Mouse (Mus musculus): Measurements from ENCODE around the gene Ankra2. TPM values are rescaled to one million over a fixed set of nuclear protein-coding genes. Genes with fewer than 3 reads are reported as not detected.
A peak's percentile ranks its signal among the peaks of the same experiment; 100 is the strongest.

Ankra2 gene
- polyA plus RNA-seq, 1 experiment from 2014 or later, result 71.9 TPM

- Histone ChIP-seq H3K4me2 (peak overlapping the region; percentile 93), H3K9me3 (replicated peaks) (no peaks in the 10 kb centered on the region), H3K4me1 (peaks cover 23% of the 10 kb centered on the region), H3K27me3 (replicated peaks) (no peaks in the 10 kb centered on the region), H3K27ac (replicated peaks) (peak overlapping the region; percentile 91), H3K9ac (replicated peaks) (peak overlapping the region; percentile 81), H3K4me3 (replicated peaks) (peak overlapping the region; percentile 75), H3K36me3 (peaks cover 22% of the 10 kb centered on the region)
- WGBS, result 1% methylated on average over 16 of the region's 16 CpGs
- peak; percentile 62 for ATAC-seq (ENCODE audit: low FRiP score)
Measured at GRCm38 (mm10) chr13:98263458-98263987, 649 bp downstream of the Ankra2 start.

DNA sequence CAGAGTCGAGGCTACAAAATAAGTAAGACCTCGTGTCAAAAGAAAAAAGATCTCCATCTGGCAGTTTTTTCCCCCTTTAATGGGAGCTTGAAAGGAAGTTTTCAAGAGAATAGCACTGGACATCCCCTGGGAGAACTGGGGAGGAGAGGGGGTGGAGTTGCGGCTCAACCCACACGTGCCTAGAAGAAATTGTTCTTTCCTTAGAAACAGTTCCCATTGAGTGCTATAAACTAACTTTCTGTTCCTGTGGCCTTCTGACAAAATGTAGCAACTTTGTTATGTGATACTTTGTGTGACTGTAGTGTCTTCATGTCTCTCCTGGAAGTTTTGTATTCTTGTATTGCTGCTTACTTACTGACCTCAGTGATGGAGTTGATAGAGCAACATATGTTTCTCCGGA, 1.2 kb downstream of the Ankra2 start:
- Histone ChIP-seq H3K27me3 (replicated peaks) (no peaks in the 10 kb centered on the region), H3K36me3 (peaks cover 24% of the 10 kb centered on the region), H3K9ac (replicated peaks) (peak overlapping the region; percentile 81), H3K4me2 (peak overlapping the region; percentile 93), H3K4me1 (peaks cover 23% of the 10 kb centered on the region), H3K9me3 (replicated peaks) (no peaks in the 10 kb centered on the region), H3K4me3 (replicated peaks) (peak overlapping the region; percentile 75), H3K27ac (replicated peaks) (no peak overlapping the region)
- 23% methylated on average over 5 of the region's 5 CpGs for WGBS
- no peak for ATAC-seq (ENCODE audit: low FRiP score)

- Histone ChIP-seq H3K27me3 (replicated peaks) (no peaks in the 10 kb centered on the region), H3K4me2 (no peak overlapping the region), H3K9ac (replicated peaks) (no peak overlapping the region), H3K27ac (replicated peaks) (no peak overlapping the region), H3K4me3 (replicated peaks) (no peak overlapping the region), H3K9me3 (replicated peaks) (no peaks in the 10 kb centered on the region), H3K4me1 (no peaks in the 10 kb centered on the region), H3K36me3 (peaks cover 53% of the 10 kb centered on the region)
- ATAC-seq (ENCODE audit: low FRiP score), result no peak
- 92% methylated on average over 9 of the region's 9 CpGs for WGBS
Measured at GRCm38 (mm10) chr13:98274023-98274422, 11.1 kb downstream of the Ankra2 start.

GRCm38 (mm10) chr13:98275646-98276045, 12.8 kb downstream of the Ankra2 start:
- H3K36me3 ChIP-seq, result peaks cover 43% of the 10 kb centered on the region
- H3K9me3 ChIP-seq (replicated peaks), result no peaks in the 10 kb centered on the region
- ATAC-seq (ENCODE audit: low FRiP score), result no peak
- H3K27ac ChIP-seq (replicated peaks), result no peak overlapping the region
- H3K4me2 ChIP-seq, result no peak overlapping the region
- no peak overlapping the region for H3K9ac ChIP-seq (replicated peaks)
- no peaks in the 10 kb centered on the region for H3K4me1 ChIP-seq
- no peaks in the 10 kb centered on the region for H3K27me3 ChIP-seq (replicated peaks)
- 81% methylated on average over 4 of the region's 4 CpGs for WGBS
- no peak overlapping the region for H3K4me3 ChIP-seq (replicated peaks)

- 87% methylated on average over 7 of the region's 7 CpGs for WGBS
- H3K4me1 ChIP-seq, result no peaks in the 10 kb centered on the region
- H3K9me3 ChIP-seq (replicated peaks), result no peaks in the 10 kb centered on the region
- H3K9ac ChIP-seq (replicated peaks), result no peak overlapping the region
- ATAC-seq (ENCODE audit: low FRiP score), result no peak
- no peak overlapping the region for H3K4me2 ChIP-seq
- no peak overlapping the region for H3K27ac ChIP-seq (replicated peaks)
- H3K27me3 ChIP-seq (replicated peaks), result no peaks in the 10 kb centered on the region
- H3K36me3 ChIP-seq, result peaks cover 38% of the 10 kb centered on the region
- no peak overlapping the region for H3K4me3 ChIP-seq (replicated peaks)
Measured at GRCm38 (mm10) chr13:98276253-98276652, 13.4 kb downstream of the Ankra2 start.

GRCm38 (mm10) chr13:98277501-98277900, 14.6 kb downstream of the Ankra2 start:
- no peaks in the 10 kb centered on the region for H3K27me3 ChIP-seq (replicated peaks)
- no peak overlapping the region for H3K27ac ChIP-seq (replicated peaks)
- WGBS, result 92% methylated on average over 2 of the region's 2 CpGs
- H3K4me1 ChIP-seq, result no peaks in the 10 kb centered on the region
- no peak overlapping the region for H3K4me3 ChIP-seq (replicated peaks)
- H3K4me2 ChIP-seq, result no peak overlapping the region
- no peak overlapping the region for H3K9ac ChIP-seq (replicated peaks)
- ATAC-seq (ENCODE audit: low FRiP score), result no peak
- H3K9me3 ChIP-seq (replicated peaks), result no peaks in the 10 kb centered on the region
- peaks cover 27% of the 10 kb centered on the region for H3K36me3 ChIP-seq

DNA sequence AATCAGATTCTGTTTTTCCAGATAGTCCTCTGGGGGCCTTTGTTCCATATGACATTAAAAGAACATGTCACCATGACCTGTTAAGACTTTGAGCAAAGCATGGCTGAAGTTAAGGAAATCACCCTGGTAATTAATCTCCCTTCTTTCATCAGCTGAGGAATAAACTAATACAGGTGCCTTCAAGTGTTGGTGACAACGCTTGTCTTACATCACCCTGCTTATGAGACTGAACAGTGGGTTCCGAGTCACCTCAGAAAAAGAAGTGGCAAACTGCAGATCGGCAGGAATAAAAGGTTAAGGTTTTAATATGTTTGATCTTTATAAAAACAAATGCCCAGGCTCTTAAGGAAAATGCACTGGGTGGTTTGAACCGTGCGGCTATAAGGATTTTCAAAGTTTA, 16.8 kb downstream of the Ankra2 start, which contains the start of gene Gm21976:
Gm21976 (plus strand) TSS at position 202 of the 400 bp plus-strand sequence.
- H3K4me1 ChIP-seq, result no peaks in the 10 kb centered on the region
- H3K27me3 ChIP-seq (replicated peaks), result no peaks in the 10 kb centered on the region
- no peak within 1 kb of the TSS for H3K27ac ChIP-seq (replicated peaks)
- whole genome bisulfite sequencing, result 89% methylated on average over 5 of the region's 5 CpGs
- peaks cover 7% of the 10 kb centered on the region for H3K36me3 ChIP-seq
- H3K9ac ChIP-seq (replicated peaks), result no peak within 1 kb of the TSS
- no peak for ATAC-seq (ENCODE audit: low FRiP score)
- H3K4me3 ChIP-seq (replicated peaks), result no peak within 1 kb of the TSS
- no peaks in the 10 kb centered on the region for H3K9me3 ChIP-seq (replicated peaks)
- H3K4me2 ChIP-seq, result no peak within 1 kb of the TSS

- Histone ChIP-seq H3K9ac (replicated peaks) (no peak overlapping the region), H3K4me3 (replicated peaks) (no peak overlapping the region), H3K27ac (replicated peaks) (no peak overlapping the region), H3K9me3 (replicated peaks) (no peaks in the 10 kb centered on the region), H3K4me2 (no peak overlapping the region), H3K27me3 (replicated peaks) (no peaks in the 10 kb centered on the region), H3K36me3 (no peaks in the 10 kb centered on the region), H3K4me1 (no peaks in the 10 kb centered on the region)
- ATAC-seq (ENCODE audit: low FRiP score), result no peak
- WGBS, result 82% methylated on average over 12 of the region's 12 CpGs
Measured at GRCm38 (mm10) chr13:98280990-98281650, 18.2 kb downstream of the Ankra2 start.

- ATAC-seq (ENCODE audit: low FRiP score), result no peak
- no peaks in the 10 kb centered on the region for H3K4me1 ChIP-seq
- no peak overlapping the region for H3K4me3 ChIP-seq (replicated peaks)
- no peaks in the 10 kb centered on the region for H3K9me3 ChIP-seq (replicated peaks)
- no peak overlapping the region for H3K27ac ChIP-seq (replicated peaks)
- no peaks in the 10 kb centered on the region for H3K36me3 ChIP-seq
- WGBS, result 58% methylated on average over 2 of the region's 2 CpGs
- H3K9ac ChIP-seq (replicated peaks), result no peak overlapping the region
- H3K4me2 ChIP-seq, result no peak overlapping the region
- no peaks in the 10 kb centered on the region for H3K27me3 ChIP-seq (replicated peaks)
Measured at GRCm38 (mm10) chr13:98290719-98291118, 27.8 kb downstream of the Ankra2 start.

DNA sequence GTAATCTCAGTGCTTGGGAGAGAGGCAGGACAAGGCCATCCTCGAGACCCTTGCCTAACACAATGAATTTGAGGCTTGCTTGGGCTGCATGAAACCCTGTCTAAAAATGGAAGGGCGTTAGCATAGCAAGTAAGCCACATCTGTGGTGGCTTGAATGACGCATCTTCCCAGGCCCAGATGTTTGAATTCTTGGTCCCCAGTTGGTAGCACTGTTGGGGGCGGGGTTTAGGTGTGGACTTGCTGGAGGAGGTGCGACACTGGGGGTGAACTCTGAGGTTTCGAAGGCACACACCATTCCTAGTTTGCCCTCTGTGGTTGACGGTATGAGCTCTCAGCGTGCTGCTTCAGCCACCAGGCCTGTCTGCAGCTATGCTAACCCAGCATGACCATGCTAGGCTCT, 28.8 kb downstream of the Ankra2 start:
- Histone ChIP-seq H3K9me3 (replicated peaks) (no peaks in the 10 kb centered on the region), H3K4me2 (no peak overlapping the region), H3K4me3 (replicated peaks) (no peak overlapping the region), H3K27me3 (replicated peaks) (no peaks in the 10 kb centered on the region), H3K9ac (replicated peaks) (no peak overlapping the region), H3K27ac (replicated peaks) (no peak overlapping the region), H3K36me3 (no peaks in the 10 kb centered on the region), H3K4me1 (no peaks in the 10 kb centered on the region)
- no peak for ATAC-seq (ENCODE audit: low FRiP score)
- 88% methylated on average over 8 of the region's 8 CpGs for WGBS

- no peak for ATAC-seq (ENCODE audit: low FRiP score)
- H3K4me2 ChIP-seq, result no peak overlapping the region
- H3K9me3 ChIP-seq (replicated peaks), result no peaks in the 10 kb centered on the region
- peaks cover 7% of the 10 kb centered on the region; the same call in 1 of the 2 replicates for H3K4me1 ChIP-seq
- WGBS, result 45% methylated on average over 5 of the region's 5 CpGs
- H3K27me3 ChIP-seq (replicated peaks), result peaks cover 3% of the 10 kb centered on the region; the same call in 1 of the 2 replicates
- no peaks in the 10 kb centered on the region for H3K36me3 ChIP-seq
- no peak overlapping the region for H3K27ac ChIP-seq (replicated peaks)
- H3K4me3 ChIP-seq (replicated peaks), result no peak overlapping the region
- no peak overlapping the region for H3K9ac ChIP-seq (replicated peaks)
Measured at GRCm38 (mm10) chr13:98296072-98296471, 33.2 kb downstream of the Ankra2 start.

DNA sequence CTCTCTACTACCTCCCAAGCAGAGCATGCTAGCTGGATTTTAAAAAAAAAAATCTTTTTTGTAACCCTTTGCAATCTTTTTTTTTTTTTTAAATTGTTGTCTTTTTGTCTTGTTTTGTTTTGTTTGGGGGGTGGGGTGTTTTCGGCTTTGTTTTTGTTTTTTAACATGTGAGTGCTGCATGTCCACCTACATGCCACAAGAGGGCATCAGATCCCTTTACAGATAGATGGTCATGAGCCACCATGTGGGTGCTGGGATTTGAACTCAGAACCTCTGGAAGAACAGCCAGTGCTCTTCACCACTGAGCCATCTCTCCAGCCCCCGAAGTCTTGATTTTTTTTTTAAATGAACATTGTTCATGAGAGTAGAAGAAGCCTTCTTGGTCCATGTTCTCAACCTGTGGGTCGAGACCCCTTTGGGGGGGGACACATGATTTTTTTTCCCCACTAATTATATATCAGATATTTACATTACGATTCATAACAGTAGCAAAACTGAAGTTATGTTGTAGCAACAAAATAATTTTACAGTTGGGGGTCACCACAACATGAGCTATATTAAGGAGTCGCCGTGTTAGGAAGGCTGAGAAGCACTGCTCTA, 35.1 kb downstream of the Ankra2 start:
- 94% methylated on average over 6 of the region's 6 CpGs for WGBS

More for the DNA sequence above, 35.1 kb downstream of the Ankra2 start:
- H3K9ac ChIP-seq (replicated peaks), result no peak overlapping the region
- no peaks in the 10 kb centered on the region for H3K9me3 ChIP-seq (replicated peaks)
- ATAC-seq (ENCODE audit: low FRiP score), result no peak
- H3K27ac ChIP-seq (replicated peaks), result no peak overlapping the region
- no peak overlapping the region for H3K4me2 ChIP-seq
- H3K4me1 ChIP-seq, result peaks cover 7% of the 10 kb centered on the region; the same call in 1 of the 2 replicates
- peaks cover 3% of the 10 kb centered on the region; the same call in 1 of the 2 replicates for H3K27me3 ChIP-seq (replicated peaks)
- H3K4me3 ChIP-seq (replicated peaks), result no peak overlapping the region
- no peaks in the 10 kb centered on the region for H3K36me3 ChIP-seq
